Mouse (Mus musculus): ENCODE measurements around the gene Grm6. TPM values are rescaled to one million over a fixed set of nuclear protein-coding genes. Genes with fewer than 3 reads are reported as not detected.

Grm6 gene
- polyA plus RNA-seq, 1 experiment: 0.53 TPM

- H3K4me1 ChIP-seq (ENCODE audit: control insufficient read depth, insufficient read depth, insufficient read length, low read length): no peaks in the 10 kb centered on the region
- 88% methylated on average over 3 of the region's 3 CpGs for WGBS
- H3K27me3 ChIP-seq (ENCODE audit: control insufficient read depth, insufficient read depth, low read length): no peaks in the 10 kb centered on the region
- no peak overlapping the region for H3K4me3 ChIP-seq (ENCODE audit: low read depth, low read length)
- TF ChIP-seq POLR2A (IDR thresholded peaks at IDR 0.05; ENCODE audit: low read depth, low read length): no peak
- TF ChIP-seq CTCF (IDR thresholded peaks at IDR 0.05; ENCODE audit: extremely low read depth, insufficient read length, insufficient replicate concordance, low read depth, low read length): no peak
- no peaks in the 10 kb centered on the region for H3K36me3 ChIP-seq (ENCODE audit: control insufficient read depth, insufficient read depth, low read length)
- H3K27ac ChIP-seq (ENCODE audit: insufficient read depth, low read depth, low read length): no peak overlapping the region
These were observed 64.0 kb downstream of the Grm6 start for GRCm38 (mm10) chr11:50914461-50914860.

Other genes with a start within 250 kb of the Grm6 start
- 2.6 and 3.5 TPM in 2 replicates for gene Adamts2, start 248.6 kb upstream of the Grm6 start, polyA plus RNA-seq (2012; rRNA removed)
- 0.19 and 0.38 TPM in 2 replicates for gene Zfp354c, start 23.0 kb upstream of the Grm6 start, polyA plus RNA-seq (2012; rRNA removed)
- gene Zfp879, start 9.1 kb upstream of the Grm6 start, polyA plus RNA-seq (2012; rRNA removed): 0.05 TPM in 1 of 2 replicates, not detected in the other
- not detected in 2 replicates for gene Zfp454, start 37.0 kb downstream of the Grm6 start, polyA plus RNA-seq (2012; rRNA removed)
- 0.09 and 0.61 TPM in 2 replicates for gene Zfp2, start 65.5 kb downstream of the Grm6 start, polyA plus RNA-seq (2012; rRNA removed)
- not detected in 2 replicates for gene Zfp354b, start 80.9 kb downstream of the Grm6 start, polyA plus RNA-seq (2012; rRNA removed)
- not detected in 2 replicates for gene 4933414I15Rik, start 93.1 kb downstream of the Grm6 start, polyA plus RNA-seq (2012; rRNA removed)
- gene Prop1, start 103.1 kb downstream of the Grm6 start, polyA plus RNA-seq (2012; rRNA removed): 0.08 TPM in 1 of 2 replicates, not detected in the other
- gene Olfr1378, start 115.8 kb downstream of the Grm6 start, polyA plus RNA-seq (2012; rRNA removed): not detected in 2 replicates
- not detected in 2 replicates for gene Olfr1377, start 131.3 kb downstream of the Grm6 start, polyA plus RNA-seq (2012; rRNA removed)
- not detected in 2 replicates for gene Olfr51, start 152.9 kb downstream of the Grm6 start, polyA plus RNA-seq (2012; rRNA removed)
- not detected in 2 replicates for gene Olfr54, start 163.6 kb downstream of the Grm6 start, polyA plus RNA-seq (2012; rRNA removed)
- not detected in 2 replicates for gene Olfr1375, start 197.4 kb downstream of the Grm6 start, polyA plus RNA-seq (2012; rRNA removed)
- 0.09 and 0.10 TPM in 2 replicates for gene Zfp354a, start 208.6 kb downstream of the Grm6 start, polyA plus RNA-seq (2012; rRNA removed)

Measured in small intestine, adult 2 months (tissue).